Mouse (Mus musculus): ENCODE measurements at regions not wholly inside any gene's neighbourhood (a gene's known extent, or its start where the extent isn't known, plus 50 kb on each side); places are given as distances from the start of the nearest gene placed in this dataset.

- no peak for DNase-seq
These were observed 418.6 kb downstream of the Med13l start for GRCm38 (mm10) chr5:118978921-118979630.

GRCm38 (mm10) chr5:118981046-118981445 is 420.6 kb downstream of the Med13l start:
- peak; percentile 22 for DNase-seq

GRCm38 (mm10) chr5:118984251-118984650 is 423.8 kb downstream of the Med13l start:
- no peak for DNase-seq

- no peak for DNase-seq
These were observed 424.4 kb downstream of the Med13l start for GRCm38 (mm10) chr5:118984797-118985408.

DNA sequence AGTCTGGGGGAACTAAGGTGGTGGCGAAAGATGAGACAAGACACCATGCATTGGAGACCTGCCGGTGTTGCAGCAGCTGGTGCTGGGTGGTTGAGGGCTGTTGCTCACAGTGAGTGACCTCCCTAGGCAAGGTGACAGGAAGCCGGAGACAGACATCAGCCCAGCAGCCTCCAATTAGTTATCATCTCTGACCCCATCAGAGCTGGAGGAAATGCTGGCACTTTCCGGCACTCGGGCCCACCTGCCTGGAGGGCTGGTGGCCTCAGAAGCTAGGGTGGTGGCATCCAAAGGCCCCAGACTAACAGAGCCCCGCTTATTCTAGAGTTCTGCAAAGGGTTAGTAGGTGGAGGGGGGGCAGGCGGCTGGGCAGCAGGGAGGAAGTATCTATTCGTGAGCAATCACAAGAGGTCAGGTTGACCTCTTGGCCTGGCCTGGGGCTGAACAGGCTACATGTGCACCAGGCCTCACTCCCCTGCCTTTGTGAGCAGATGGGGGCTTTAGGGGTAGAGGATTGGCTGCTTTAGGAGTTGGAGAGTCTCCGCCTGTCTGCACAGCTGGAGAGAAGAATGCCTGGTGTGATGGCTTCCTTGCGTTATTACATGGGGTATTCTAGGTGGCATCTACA is 427.0 kb downstream of the Med13l start:
- no peak for DNase-seq

- no peak for DNase-seq
These were observed 438.6 kb downstream of the Med13l start for GRCm38 (mm10) chr5:118999124-118999523.

DNA sequence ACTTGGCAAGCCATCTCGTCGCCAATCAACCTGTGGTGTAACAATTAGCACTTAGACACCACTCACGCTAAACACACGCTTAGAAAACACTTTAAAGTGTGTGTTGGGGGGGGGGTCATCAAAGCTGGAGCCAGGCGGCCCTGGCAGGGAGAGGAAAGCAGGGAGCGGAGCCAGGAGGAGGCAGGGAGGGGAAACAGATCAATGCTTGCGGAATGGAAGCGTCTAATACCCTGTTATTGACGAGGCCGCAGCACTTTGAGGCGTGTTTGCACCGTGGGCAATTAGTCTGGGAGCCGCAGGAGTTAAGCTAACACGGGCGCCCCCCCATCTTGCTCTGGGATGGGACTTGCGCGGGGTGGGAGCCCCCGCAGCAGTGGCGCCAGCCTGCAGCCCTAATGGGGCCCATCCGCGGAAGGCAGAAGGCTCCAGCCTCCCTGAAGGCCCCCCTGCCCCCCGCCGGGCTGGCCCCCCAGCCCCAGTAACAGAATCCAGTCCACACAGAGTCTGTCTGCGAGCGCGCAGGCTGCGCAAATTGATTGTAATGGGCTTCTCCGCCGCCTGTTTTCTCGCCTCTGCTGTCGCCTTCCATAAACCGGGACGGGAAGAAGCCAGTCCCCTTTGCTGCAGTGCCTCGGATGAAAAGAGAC is 445.5 kb downstream of the Med13l start:
- peak; percentile 14 for DNase-seq

DNA sequence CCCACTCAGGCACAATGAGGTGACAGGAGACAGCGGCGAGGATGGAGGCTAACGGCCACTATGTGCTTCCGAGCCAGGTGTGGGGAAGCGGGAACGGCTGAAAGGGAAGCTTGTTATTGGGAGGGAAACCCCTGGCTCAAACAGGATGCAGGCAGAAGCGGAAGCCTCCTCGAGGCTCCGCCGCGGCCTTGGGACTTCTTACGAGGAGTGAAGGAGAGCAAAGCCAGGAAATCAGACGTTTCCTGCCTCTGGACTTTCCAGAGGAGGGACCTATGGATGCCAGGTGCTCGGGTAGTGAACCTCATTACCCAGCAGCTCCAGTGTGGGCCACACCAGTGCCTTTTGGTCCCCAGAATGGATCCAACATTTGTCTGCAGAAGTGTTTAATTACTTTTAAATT is 449.6 kb downstream of the Med13l start:
- DNase-seq = no peak

DNA sequence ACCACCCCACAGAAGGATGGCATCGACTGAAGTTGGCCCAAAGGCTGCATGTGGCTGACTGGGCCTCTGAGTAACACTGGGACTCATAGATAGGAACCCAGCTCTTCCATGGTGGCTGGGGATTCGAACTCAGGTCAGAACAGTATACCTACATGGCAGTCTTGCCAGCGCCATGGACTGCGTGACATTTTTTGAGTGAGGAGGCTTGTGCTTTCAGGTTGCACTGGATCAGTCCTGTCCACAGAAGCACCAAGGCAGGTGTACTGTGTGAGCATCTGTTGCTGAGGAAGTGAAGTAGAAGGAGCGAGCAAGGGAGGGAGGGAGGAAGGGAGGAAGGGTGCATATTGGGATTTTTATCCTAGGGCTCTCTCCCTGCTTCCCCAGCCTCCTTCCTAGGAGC is 454.7 kb downstream of the Med13l start:
- no peak for DNase-seq

DNA sequence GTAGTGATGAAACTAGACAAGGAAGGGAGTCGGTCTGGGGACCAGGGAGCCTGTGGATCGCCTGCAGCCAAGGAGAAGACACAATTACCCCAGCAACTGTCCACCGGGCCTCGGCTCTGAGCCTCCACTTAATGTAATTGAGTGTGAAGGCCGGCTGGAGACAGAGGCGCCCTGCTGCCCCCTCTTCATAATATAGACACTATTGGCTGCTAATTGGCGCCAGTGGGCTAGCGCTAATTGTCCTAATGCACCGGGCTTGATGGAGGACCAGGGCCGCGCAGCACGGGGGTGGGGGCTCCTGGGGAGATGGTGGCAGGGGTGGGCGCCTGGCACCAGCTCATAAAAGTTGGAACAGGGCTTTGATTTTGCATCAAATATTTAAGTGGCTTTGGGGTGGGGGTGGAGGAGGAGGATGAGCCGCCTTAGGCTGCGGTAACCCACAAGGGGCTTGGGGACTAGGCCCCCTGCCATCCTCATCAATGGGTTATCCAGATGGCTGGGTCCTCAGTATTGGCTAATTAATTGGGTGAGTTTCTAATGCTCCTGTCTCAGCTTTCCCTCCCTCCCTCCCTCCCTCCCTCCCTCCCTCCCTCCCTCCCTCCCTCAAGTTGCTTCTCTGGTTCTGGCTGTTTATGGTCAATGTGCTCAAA is 455.3 kb downstream of the Med13l start:
- DNase-seq = no peak

DNA sequence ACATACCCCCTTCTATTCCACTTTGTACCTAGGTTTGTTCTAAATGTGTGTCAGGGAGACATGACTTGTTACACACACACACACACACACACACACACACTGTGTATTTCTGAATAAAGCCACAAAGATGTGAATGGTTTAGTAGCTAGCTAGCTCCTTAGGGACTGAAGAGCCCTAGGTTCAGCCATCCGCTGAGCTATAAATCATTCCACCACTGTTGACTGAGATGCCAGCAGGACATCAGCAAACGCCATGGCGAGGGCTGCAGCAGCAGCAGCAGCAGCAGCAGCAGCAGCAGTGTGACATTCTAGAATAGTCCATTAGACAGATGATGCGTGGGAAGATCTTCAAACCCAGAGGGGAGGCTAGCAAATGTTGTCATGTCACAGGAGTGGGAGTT is 455.9 kb downstream of the Med13l start:
- no peak for DNase-seq

GRCm38 (mm10) chr5:119023947-119024346 is 463.5 kb downstream of the Med13l start:
- no peak for DNase-seq

DNA sequence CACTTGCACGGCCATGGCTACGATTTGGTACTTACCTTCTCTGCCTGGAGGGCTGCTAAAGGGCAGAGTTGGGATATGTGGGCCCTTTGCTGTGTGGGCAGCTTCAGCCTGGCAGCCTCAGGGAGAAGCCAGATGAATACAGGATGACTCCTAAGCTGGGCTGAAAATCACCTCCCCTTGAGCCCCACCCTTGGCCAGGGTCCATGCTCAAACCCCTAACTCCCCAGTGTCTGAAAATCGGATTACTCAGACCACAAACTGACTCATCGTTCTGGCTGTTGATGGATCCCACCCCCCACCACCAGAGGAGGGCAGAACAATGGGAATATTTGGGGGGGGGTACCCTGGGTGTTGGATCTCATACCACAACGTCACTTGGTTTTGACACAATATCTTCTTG is 471.6 kb downstream of the Med13l start:
- DNase-seq = no peak

GRCm38 (mm10) chr5:119044548-119044947 is 484.1 kb downstream of the Med13l start:
- DNase-seq = no peak

DNA sequence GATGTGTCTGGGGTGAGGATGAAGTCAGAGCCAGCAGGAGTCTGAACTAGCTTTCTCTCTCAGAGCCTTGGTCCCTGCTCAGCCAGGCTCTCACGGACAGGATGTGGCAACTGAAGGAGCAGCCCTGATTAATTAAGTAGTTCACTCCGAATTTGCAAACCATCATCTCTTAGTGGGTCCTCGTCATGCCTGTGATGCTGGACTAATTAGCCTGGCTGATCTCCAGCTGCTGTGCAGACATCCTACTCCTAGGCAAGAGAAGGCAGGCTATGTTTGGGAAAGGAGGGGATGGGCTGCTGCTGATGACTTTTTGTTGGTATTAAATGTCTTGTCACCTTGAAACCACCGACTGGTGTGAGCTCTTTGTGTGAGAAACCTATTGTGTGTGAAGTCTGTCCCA is 487.1 kb downstream of the Med13l start:
- DNase-seq = no peak

- no peak for DNase-seq
These were observed 492.0 kb downstream of the Med13l start for GRCm38 (mm10) chr5:119052354-119052996.

- DNase-seq = no peak
These were observed 493.3 kb downstream of the Med13l start for GRCm38 (mm10) chr5:119053738-119054137.

GRCm38 (mm10) chr5:119054393-119054792 is 493.9 kb downstream of the Med13l start:
- no peak for DNase-seq

- peak; percentile 18 for DNase-seq
These were observed 495.0 kb downstream of the Med13l start for GRCm38 (mm10) chr5:119055430-119055829.

- no peak for DNase-seq
These were observed 497.3 kb downstream of the Med13l start for GRCm38 (mm10) chr5:119057813-119058212.

GRCm38 (mm10) chr5:119058231-119058851 is 497.9 kb downstream of the Med13l start:
- DNase-seq = no peak

DNA sequence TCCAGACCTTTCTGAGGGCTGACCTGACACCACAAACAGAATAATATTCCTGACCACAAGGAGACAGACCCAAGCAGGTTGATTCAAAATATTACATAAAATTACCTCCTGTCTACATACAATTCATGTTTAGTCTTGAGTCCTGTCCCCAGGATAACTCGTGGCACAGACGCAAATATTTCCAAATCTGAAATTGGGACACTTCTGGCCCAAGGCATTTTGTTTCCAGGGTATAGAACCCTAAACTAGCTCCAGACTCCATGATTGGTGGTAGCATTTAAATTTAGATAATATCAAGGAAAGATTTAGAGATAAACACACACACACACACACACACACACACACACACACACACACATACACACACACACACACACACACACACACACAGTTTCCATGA is 498.7 kb downstream of the Med13l start:
- DNase-seq = no peak
